Mouse (Mus musculus) naive thymus-derived CD4-positive, alpha-beta T cell, adult 2 months (primary cell): ENCODE measurements around the gene Dhx57.

Experiments used
- DNase-seq: peaks from one replicate; pipeline ENCODE4 v3.0.0-alpha.2; 2011; ENCODE audit warnings: low read depth

The Dhx57 gene

GRCm38 (mm10) chr17:80193075-80193474, 97.2 kb downstream of the Dhx57 start:
- DNase-seq: peak; percentile 70
